Comparison of ENCODE assay signal across 8 mouse cellular contexts in the genomic region with DNA sequence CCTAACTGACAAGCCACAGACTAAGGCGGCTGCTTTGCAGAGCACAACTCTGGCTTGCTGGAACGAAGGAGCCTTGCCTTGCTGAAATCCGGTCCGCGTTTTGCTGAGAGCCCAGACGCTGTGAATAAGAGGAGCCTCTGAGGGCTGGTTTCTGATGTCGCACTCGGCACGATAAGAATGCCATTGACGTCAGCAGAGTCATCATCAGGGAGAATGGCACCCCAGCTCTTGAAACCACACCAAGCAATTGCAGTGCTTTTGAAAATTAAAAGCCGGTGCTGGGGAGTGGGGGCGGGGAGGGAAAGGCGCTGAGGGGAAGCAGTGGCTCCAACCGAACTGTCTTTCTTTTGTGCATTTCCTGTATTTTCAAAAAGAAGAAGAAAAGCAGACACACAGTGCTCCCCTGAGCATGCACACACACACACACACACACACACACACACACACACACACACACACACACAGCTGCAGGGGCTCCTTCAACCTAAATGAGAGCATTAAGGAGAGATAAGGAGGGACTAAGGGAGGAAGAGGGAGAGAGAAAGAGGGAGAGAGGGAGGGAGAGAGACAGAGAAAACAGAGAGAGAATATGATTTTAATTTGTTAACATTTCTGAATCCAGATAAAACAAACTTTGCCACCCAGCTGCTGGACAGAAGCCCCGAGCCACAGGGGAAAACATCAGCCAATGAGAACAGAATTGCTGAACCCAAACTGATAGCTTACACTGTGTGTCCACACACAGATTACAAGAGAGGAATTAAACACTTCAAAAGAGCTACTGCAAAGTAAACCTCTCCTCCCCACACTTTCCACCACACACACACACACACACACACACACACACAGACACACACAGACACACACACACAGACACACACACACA.
DNase-seq lines count a peak whose midpoint lies in the region; ATAC-seq lines count a peak whose summit lies in the region.

No protein-coding gene starts in this region.

- peak overlapping the region; percentile 47 for H3K4me3 ChIP-seq in erythroblast, embryonic 14.5 days (replicated peaks)
- peak overlapping the region; percentile 31 for H3K4me3 ChIP-seq in heart, embryonic 12.5 days
- H3K4me3 ChIP-seq in kidney, embryonic 16.5 days (ENCODE audit: low read length): peak overlapping the region; percentile 39

- peak; percentile 99 for DNase-seq in CD4-positive helper T cell, adult 2 months (ENCODE audit: low read depth, low spot score)
- peak; percentile 95 for DNase-seq in brain, embryonic 18.5 days (ENCODE audit: low read depth, low spot score)
- DNase-seq in liver: peak; percentile 89
- DNase-seq in monocyte, adult 2 months (ENCODE audit: low read depth in 1 of 2, low spot score in 2 of 2): peak; percentile 57 to 59
- DNase-seq in spleen, postnatal 14 days (ENCODE audit: low spot score in 2 of 2): peak; percentile 74 to 79

- H3K27ac ChIP-seq in heart, embryonic 12.5 days (ENCODE audit: poor library complexity, severe bottlenecking): peak overlapping the region; percentile 97
- H3K27ac ChIP-seq in kidney, embryonic 16.5 days (ENCODE audit: low read length): peak overlapping the region; percentile 96

- peak overlapping the region; percentile 71 for H3K4me2 ChIP-seq in heart, embryonic 12.5 days
- peak overlapping the region; percentile 55 for H3K4me2 ChIP-seq in kidney, embryonic 16.5 days (replicated peaks; ENCODE audit: low read depth, low read length)

- 1% methylated on average over 15 of the region's 15 CpGs for WGBS in heart, embryonic 12.5 days
- under 1% methylated on average over 15 of the region's 15 CpGs for WGBS in kidney, embryonic 16.5 days

- no peaks in the 10 kb centered on the region for H3K36me3 ChIP-seq in erythroblast, embryonic 14.5 days (ENCODE audit: control insufficient read depth)
- H3K36me3 ChIP-seq in heart, embryonic 12.5 days: no peaks in the 10 kb centered on the region
- H3K36me3 ChIP-seq in kidney, embryonic 16.5 days (ENCODE audit: insufficient read depth, low read length): no peaks in the 10 kb centered on the region

- peak overlapping the region; percentile 58 for H3K9ac ChIP-seq in heart, embryonic 12.5 days
- peak overlapping the region; percentile 67 for H3K9ac ChIP-seq in kidney, embryonic 16.5 days (replicated peaks; ENCODE audit: low read length)

- peak; percentile 94 for ATAC-seq in heart, embryonic 12.5 days (ENCODE audit: insufficient number of reproducible peaks, low FRiP score)
- ATAC-seq in kidney, embryonic 16.5 days (ENCODE audit: low FRiP score, low TSS enrichment): peak; percentile 96

- no peaks in the 10 kb centered on the region for H3K27me3 ChIP-seq in erythroblast, embryonic 14.5 days (ENCODE audit: control insufficient read depth)
- no peaks in the 10 kb centered on the region for H3K27me3 ChIP-seq in heart, embryonic 12.5 days (replicated peaks)
- no peaks in the 10 kb centered on the region for H3K27me3 ChIP-seq in kidney, embryonic 16.5 days (ENCODE audit: insufficient read depth, low read length)

- no peaks in the 10 kb centered on the region for H3K9me3 ChIP-seq in erythroblast, embryonic 14.5 days (ENCODE audit: control insufficient read depth, low read length)
- no peaks in the 10 kb centered on the region for H3K9me3 ChIP-seq in heart, embryonic 12.5 days (replicated peaks)
- H3K9me3 ChIP-seq in kidney, embryonic 16.5 days (ENCODE audit: low read length): no peaks in the 10 kb centered on the region

- peaks cover 33% of the 10 kb centered on the region for H3K4me1 ChIP-seq in erythroblast, embryonic 14.5 days (ENCODE audit: control insufficient read depth)
- H3K4me1 ChIP-seq in heart, embryonic 12.5 days (replicated peaks): peaks cover 43% of the 10 kb centered on the region
- peaks cover 31% of the 10 kb centered on the region for H3K4me1 ChIP-seq in kidney, embryonic 16.5 days (ENCODE audit: insufficient read depth, low read length)

Comparison
In these comparisons a context has a peak if more than half of its experiments do, and no peak if none do; other contexts are left out.
1. Peak in every context shown above with its lines: DNase-seq, ATAC-seq, H3K4me3 ChIP-seq and H3K27ac ChIP-seq.